Mouse (Mus musculus) CH12.LX (cell line): ENCODE measurements at regions not wholly inside any gene's neighbourhood (a gene's known extent, or its start where the extent isn't known, plus 50 kb on each side); places are given as distances from the start of the nearest gene placed in this dataset.

ENCODE experiments used
- IRF4 ChIP-seq: IDR thresholded peaks from 2 replicates; pipeline ENCODE4 v1.6.1; 2014; ENCODE audit warnings: low read depth, mild to moderate bottlenecking, inconsistent platforms, low read length, improper control_type of control experiment
- KAT2A ChIP-seq: IDR thresholded peaks from 2 replicates; pipeline ENCODE4 v1.6.1; 2012; ENCODE audit warnings: low read length, improper control_type of control experiment, inconsistent platforms; ENCODE audit not compliant: insufficient replicate concordance
- POLR2A ChIP-seq: IDR thresholded peaks from 2 replicates; pipeline ENCODE4 v1.6.1; 2011; ENCODE audit warnings: low read depth, mild to moderate bottlenecking, improper control_type of control experiment, low read length

DNA sequence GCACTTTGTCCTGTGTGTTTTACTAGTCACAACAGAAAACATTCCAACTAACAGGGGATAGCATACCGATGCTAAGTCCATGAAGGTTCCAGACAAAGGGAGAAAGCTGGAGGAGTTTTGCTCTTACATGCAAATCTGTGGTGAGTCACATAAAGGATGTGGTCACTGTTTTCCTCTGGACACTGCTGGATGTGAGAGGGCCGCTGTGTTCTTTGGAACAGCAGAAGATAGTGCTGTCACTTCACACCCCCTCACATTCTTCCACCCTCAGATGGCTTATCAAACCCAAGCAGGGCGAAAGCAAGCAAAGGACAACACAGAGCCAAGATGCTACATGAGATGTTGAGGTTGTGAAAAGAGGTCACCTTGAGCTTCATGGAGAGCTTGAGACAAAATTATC lies 139.8 kb upstream of the Rnd3 start:
- TF ChIP-seq POLR2A (no peak), KAT2A (no peak), IRF4 (no peak)
